Mouse (Mus musculus): ENCODE data around the gene Ror2.

Ror2 gene

GRCm38 (mm10) chr13:53192286-53192685 is 93.6 kb downstream of the Ror2 start:
- no peak for DNase-seq (ENCODE audit: low read depth)

- no peak for DNase-seq (ENCODE audit: low read depth)
Observed at GRCm38 (mm10) chr13:53191657-53192056, 94.3 kb downstream of the Ror2 start.

- no peak for DNase-seq (ENCODE audit: low read depth)
Observed at GRCm38 (mm10) chr13:53188935-53189334, 97.0 kb downstream of the Ror2 start.

DNA sequence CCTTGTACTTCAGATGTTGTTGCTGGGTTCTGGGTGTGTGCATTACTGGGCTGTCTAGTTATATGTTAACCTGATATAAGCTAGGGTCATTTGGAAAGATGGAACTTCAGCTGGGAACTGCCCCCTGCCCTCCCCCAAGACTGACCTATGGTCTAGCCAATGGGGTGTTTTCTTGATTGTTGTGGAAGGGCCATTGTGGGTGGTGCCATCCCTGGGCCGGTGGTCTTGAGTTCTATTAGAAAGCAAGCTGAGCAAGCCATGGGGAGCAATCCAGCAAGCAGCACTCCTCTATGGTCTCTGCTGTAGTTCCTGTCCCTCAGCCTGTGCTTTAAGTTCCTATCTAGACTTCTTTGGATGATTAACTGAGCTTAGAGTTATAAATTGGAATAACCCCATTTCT is 101.1 kb downstream of the Ror2 start:
- DNase-seq (ENCODE audit: low read depth), result no peak

DNA sequence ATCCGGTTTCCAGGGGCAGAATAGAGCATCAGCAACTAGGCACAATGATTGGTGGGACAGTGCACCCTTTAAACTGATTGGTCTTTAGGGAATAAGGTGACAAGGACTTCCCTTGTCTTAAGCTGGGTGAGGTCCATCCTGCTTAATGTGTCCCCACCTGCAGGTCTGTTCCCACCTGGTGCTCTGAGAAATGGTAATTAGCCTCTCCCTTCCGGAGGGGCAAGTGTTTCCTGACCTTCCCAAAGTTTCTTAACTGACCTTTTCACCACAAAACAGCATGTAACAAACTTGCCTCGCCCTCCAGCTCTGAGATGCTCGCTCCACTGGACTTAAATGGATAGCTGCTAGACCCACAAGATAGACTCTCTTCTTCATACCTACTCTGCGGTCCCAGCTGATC is 101.8 kb downstream of the Ror2 start:
- no peak for DNase-seq (ENCODE audit: low read depth)

DNA sequence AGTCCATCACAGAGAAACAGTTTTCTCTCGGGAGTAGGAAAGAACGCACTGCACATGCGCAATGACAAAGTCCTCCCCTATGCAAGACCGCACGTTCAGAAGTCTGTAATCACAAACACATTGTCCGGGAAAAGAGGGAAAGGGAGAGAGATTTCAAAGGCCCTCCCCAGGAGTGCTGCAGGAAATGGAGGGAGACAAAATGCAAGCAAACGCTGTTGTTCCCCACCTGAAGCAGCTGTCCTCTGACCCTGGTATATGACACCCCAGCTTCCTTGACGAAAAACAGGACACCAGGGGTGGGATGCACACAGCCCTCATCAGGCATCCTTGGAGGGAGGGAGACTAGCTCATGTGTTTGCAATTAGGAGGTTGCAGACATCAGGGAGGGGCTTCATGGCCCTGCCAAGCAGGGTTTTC is 102.8 kb downstream of the Ror2 start:
- DNase-seq (ENCODE audit: low read depth), result no peak

DNA sequence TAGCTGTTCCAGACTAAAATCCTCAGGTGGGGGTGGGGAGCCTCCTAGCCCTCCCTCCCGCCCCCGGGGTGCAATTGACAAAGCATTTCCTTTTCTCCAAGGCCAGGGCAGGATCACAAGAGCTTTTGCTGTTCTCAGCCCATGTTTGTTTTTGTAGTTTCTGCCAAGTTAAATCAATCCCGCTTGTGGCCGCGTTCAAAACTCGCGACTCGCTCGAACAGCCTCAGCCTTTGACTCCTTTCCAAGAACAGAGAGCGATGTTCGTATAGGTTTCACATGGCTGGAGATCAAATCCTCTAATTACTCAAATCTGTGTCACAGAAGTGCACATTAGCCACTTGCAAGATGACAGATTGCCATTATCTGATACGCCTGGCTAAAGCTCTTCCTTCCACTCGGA is 107.3 kb downstream of the Ror2 start:
- no peak for DNase-seq (ENCODE audit: low read depth)

- DNase-seq (ENCODE audit: low read depth), result no peak
Observed at GRCm38 (mm10) chr13:53178171-53178570, 107.8 kb downstream of the Ror2 start.

DNA sequence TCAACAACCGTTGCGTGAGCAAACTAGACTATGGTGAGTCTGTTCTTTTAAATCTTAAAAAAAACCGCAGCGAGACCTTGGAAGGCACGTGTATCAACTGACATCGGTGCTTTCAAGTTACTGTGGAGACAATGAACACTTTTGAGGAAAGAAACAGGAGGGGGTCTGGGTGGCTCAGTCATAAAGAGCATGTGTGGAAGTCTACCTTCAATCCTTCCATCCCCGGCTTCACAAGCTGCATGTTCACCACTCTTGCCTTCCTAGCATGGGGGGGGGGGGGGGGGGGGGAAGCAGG is 108.6 kb downstream of the Ror2 start:
- no peak for DNase-seq (ENCODE audit: low read depth)

- DNase-seq (ENCODE audit: low read depth), result no peak
Observed at GRCm38 (mm10) chr13:53176695-53177423, 109.1 kb downstream of the Ror2 start.

DNA sequence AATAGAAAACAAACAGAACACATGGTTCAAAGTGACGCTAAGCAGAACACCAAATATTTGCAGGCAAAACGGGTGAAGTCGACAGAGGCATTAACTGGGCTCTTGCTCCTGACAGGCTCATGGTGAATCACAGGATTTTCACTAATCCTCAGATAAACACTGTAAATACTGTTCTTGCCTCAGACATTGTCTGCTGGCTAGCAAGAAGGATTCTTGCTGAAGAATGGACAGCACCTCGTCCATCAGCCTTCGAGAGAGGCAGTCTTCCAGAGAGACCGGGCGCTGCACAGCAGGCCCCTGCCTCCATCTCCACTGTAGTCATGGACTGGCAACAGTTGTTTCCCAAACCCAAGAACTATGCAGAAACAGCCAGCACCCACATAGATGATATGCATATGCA is 110.9 kb downstream of the Ror2 start:
- DNase-seq (ENCODE audit: low read depth), result no peak

GRCm38 (mm10) chr13:53163671-53164070 is 122.3 kb downstream of the Ror2 start:
- no peak for DNase-seq (ENCODE audit: low read depth)

GRCm38 (mm10) chr13:53163060-53163459 is 122.9 kb downstream of the Ror2 start:
- DNase-seq (ENCODE audit: low read depth), result no peak

DNA sequence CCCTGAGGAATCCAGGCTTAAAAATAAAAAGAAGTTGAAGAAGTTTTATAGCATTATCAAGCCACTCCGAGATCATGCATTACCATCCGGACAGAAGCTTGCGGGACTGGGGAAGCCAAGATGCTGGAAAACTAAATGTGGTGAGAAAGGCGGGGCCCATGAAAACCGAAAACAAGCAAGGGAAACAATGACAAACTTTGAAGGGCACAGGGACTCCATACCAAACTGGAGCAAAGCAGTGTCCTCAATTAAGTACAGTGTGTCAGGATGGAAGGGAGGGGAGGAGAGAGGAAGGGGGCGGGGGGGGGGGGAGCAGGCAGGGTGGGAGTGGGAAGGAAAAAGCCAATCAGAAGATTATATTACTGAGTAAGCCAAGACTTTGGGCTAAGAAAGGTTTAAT is 126.4 kb downstream of the Ror2 start:
- DNase-seq (ENCODE audit: low read depth), result no peak

DNA sequence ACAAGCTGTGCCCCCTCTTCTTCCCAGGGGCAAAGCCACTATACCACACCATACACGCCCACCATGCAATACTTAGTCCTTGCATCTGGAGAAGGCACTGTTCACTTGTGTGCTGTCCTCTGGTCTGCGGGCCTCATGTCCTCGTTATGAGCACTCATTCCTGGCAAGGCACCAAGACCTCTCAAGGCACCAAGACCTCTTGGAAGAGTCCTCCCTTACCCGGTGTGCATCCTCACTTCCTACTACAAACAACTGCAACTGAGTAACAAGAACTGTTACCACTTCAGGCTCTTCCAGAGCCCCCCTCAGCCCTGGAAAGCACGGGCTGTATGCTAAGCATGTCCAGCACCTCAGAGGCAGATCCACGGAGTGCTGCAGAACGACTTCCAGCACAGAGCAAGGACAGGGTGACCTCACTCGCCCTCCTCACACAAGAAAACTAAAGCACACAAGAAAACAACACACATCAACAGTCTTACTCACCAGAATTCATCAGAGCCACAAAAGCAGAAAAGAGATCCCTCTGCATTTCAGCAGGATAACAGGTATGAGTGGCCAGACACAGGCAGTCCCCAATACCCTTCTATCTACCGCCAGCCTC is 127.4 kb downstream of the Ror2 start:
- no peak for DNase-seq (ENCODE audit: low read depth)

DNA sequence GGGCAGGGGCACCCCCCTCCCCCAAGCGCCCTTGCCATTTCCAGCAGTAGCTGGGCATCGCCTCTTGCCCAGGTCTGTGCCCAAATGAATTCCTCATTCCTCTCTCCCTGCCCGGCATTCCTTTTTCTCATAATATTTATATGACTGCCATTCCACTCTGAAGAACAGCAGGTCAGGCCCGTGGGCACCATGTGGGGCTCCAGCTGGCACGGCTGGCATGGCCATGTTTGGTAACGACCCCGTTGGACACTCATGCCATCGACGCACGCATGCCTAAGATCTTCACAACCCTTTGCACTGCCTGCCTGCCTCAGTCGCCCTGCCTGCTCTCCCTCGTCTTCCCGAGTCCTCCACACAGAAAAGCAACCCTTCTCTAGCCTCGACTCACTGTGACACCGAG is 129.0 kb downstream of the Ror2 start:
- no peak for DNase-seq (ENCODE audit: low read depth)

DNA sequence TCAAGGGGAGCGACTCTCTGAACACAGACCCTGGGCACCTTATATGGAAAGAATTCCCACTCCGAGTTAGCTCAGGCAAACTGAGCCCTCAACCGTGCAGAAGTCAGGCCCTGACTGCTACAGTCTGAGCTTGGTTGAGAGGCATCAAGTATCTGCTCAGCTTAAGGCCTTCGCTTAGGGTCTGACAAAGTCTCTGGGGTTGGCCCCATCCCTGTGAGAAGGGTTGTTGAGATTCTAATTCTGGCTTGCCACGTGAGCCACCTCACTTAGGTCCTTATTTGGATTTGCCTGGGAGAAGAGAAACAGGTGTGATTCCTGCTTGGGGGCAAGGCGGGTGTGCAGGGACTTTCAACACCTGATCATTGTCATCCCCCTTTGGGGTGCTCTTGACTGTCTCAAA is 129.6 kb downstream of the Ror2 start:
- DNase-seq (ENCODE audit: low read depth), result no peak

GRCm38 (mm10) chr13:53145511-53145910 is 140.4 kb downstream of the Ror2 start:
- no peak for DNase-seq (ENCODE audit: low read depth)

DNA sequence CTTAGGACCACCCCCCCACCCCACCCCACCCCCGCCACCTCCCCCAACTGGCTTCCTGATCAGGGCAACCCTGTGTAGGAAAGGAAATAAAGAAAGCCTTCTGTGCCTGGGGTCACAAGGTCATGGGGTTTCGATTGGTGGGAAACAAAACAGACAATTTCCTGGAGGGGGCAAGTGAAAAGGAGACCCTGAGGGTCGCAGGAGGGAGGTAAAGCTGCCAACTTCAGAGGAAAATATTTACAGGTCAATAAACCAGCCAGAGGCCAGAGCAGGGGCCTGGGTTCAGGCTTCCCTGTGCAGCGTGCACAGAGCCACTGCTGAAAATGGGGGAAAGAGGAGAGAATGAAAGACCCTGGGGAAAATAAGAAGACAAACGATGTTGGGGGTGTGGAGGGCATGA is 142.8 kb downstream of the Ror2 start:
- DNase-seq (ENCODE audit: low read depth), result no peak

DNA sequence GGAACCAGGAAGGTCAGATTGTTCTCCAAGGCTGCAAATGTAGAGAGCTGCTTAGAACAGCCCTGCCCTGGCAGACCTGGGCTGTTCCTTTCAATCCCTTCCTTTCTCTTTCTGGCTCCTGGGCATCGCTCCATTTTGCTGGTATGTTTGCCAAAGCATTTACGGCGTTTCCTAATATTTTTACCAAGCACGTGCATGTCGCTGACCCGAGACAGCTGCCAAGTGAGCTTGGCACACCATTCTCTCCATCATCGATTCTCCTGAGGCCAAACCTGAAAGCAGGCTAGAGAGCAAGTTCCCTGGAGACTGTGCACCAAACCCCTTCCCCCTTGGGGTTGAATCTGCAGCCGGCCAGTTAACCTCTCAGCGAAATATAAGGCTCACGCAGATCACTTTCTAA is 143.7 kb downstream of the Ror2 start:
- no peak for DNase-seq (ENCODE audit: low read depth)

- DNase-seq (ENCODE audit: low read depth), result no peak
Observed at GRCm38 (mm10) chr13:53140298-53140697, 145.6 kb downstream of the Ror2 start.

- no peak for DNase-seq (ENCODE audit: low read depth)
Observed at GRCm38 (mm10) chr13:53130567-53130966, 155.4 kb downstream of the Ror2 start.

DNA sequence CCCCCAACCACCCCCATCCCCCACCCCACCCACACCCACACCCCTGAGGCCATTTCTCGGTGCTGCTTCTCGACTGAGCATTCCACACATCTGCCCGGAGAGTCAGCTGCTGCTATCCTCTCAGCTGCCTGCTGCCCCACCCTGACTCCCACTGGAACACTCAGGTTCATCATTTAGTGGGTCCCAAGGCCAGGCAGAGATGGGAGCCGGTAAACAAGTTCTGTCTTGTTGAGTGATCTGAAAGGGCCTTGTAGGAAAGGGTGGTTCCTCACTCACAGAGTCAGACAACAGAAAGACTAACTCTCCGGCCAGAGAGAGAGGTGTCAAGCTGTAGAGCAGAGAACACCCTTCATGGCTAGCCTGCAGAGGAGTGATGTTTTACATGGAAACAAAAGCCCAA is 155.9 kb downstream of the Ror2 start:
- DNase-seq (ENCODE audit: low read depth), result no peak

- no peak for DNase-seq (ENCODE audit: low read depth)
Observed at GRCm38 (mm10) chr13:53125627-53126026, 160.3 kb downstream of the Ror2 start.

All from c-Kit-positive CD71-negative TER-119-negative erythroid progenitor cells, embryonic 14.5 days (primary cell).